Mouse (Mus musculus) frontal cortex, postnatal 25 days (tissue): ENCODE measurements around the gene Gm29609.

Experiments used
- DNase-seq, 2 experiments: peaks; one replicate each; pipeline ENCODE4 v3.0.0; 2022; ENCODE audit warnings: low spot score in 2 of 2

Gm29609 gene

DNA sequence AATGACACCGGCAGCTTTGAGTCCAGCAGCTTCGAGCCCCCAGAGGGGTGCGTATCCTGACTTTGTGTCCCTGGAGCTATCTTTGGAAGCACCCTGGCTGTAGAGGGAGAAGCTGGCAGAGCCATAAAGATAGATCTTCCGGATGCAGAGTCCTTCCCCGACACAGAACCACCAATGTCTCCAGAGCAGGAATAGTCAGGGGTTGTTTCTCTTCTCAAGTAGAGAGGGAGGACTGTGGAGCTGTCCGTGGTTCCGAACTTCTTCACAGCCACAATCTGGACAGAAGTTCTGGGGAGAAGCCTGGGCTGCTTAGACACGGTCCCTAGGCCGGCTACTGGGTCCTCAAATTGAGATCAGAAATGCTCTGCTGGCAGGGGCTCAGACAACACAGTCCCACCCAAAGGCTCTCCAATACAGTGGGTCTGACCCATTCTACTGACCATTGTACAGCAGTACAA is 40.7 kb downstream of the Gm29609 start:
- DNase-seq, result no peak

DNA sequence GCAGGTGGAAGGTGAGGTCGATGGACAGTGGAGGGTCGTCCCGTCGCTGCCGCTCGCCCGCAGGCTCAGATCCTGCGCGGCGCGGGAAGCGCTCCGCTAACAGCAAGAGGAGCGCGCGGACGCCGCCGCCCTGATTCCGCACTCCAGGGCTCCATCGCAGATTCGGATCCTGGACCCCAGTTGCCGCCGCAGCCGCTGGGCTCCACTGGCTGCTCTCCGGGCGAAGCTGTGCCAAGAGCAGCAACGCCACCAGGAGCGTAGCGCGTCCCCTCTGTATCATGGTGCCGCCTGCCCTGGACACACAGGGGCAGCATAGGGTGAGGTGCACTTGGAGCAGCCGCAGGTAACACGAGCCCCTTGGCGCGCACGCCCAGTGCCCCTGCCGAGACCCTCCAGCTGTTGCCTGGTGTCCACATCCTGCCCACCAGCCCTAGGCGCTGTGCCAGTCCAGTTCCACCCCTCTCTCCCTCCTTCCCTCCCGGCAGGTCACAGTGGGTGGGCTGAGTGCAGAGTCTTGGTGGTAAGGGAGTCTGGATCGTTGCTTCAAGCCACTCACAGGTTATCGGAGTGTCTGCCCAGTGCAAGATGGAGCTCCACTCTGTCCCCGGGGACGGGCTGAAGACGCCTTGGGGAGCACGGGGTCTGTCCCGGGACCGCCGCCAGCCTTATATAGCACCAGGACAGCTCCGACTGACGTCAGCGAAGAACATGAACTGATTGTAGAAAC is 41.3 kb downstream of the Gm29609 start, which contains the start of gene Ucn:
Gene Ucn, minus strand, starts transcription at position 589 of the 727 bp plus-strand sequence.
- DNase-seq, result no peak

DNA sequence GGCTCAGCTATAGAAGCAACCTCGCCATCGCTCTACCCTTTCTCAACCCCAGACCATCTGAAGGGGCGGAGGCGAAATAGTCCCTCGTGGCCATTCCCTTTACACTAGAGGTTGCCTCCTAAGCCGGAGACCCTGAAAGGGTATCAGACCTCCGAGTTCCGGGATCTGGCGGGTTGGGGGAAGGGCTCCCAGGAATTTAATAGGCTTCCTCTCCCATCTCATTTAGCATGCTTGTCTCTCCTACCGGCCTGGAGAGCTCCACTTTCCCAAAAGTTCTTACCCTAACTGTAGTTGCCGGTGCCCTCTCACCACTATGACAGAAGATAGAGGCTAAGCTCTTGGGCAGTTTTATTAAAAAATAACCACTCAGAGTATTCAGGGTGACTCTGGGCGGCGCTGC is 42.1 kb downstream of the Gm29609 start:
- no peak for DNase-seq

DNA sequence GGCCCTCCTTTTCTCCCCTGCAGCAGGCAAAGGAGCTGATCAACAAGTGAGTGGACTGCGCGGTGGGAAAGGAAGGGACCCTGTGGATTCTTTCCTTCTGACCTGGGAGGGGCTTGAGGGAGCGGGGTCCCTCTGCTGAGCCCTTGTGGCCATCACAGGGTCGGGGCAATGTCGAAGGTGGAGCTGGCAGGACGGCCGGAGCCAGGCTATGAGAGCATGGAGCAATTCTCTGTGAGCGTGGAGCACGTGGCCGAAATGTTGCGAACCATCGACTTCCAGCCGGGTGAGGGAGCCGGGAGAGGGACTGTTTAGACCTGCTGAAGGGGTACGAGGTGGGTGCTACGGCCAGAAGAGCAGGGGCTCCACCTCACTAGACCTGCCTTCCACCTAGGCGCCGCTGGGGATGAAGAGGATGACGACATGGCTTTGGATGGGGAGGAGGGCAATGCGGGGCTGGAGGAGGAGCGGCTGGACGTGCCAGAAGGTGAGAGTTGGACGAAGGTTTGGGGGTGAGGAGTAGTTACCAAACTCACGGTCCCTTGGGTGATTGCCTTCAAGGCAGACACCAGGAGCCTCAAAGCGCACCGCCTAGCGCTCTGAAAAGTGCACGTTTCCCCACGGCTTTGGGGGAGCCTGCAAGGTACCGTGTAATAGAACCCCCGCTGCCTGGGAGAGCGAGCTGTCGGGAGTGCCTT is 42.8 kb downstream of the Gm29609 start:
- no peak for DNase-seq

DNA sequence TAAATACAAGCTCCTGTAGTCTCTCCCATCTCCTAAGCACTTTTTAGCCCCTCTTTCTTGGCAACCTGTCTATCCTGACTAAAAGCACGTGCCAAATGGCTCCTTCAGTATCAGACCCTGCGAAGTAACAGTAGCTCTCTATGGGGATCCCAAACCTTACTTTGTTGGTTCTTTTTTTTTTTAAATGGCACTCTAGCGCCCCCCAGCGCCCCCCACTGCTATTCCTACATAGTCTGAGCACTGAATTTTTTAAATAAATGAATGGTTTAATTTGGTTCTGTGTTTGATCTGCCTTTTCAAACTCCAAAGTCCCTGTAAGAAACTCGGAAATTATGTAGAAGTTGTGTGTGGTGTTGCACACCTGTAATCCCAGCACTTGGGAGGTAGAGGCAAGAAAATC is 53.7 kb downstream of the Gm29609 start:
- DNase-seq, result no peak

DNA sequence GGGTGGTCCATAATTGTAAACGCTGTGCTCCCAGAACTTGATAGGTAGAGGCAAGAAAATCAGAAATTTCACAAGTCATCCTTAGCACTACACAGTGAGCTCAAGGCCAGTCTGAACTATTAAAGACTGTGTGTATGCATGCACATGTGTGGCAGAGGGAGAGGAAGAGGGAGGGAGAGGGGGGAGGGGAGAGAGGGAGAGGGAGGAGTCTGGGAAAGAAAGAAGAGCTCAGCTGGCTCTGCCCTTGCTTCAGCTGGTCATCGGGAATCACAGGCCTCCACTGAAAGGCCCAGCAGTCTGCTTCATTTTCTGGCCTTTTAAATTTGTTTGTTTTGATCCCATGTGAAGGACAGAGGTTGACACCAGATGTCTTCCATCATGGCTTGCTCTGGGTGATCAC is 56.2 kb downstream of the Gm29609 start:
- no peak for DNase-seq

DNA sequence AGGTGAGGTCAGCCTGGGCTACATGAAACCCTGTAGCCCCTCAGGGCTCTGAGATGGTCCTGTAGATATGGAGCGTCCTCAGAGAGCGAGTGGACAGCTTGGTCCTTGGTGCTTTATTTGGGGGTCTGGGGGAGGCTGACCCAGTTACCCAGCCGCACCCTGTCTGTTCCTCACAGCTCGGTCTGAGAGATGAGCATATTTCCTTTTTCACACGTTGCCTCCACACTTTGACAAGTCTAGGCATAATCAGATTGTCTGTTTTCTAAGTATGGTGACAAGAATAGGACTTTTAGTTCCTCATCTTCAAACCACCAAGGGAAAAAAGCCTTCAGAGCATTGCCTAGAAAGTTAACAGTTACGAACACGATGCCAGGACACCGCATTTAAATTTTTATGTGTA is 58.6 kb downstream of the Gm29609 start:
- no peak for DNase-seq

DNA sequence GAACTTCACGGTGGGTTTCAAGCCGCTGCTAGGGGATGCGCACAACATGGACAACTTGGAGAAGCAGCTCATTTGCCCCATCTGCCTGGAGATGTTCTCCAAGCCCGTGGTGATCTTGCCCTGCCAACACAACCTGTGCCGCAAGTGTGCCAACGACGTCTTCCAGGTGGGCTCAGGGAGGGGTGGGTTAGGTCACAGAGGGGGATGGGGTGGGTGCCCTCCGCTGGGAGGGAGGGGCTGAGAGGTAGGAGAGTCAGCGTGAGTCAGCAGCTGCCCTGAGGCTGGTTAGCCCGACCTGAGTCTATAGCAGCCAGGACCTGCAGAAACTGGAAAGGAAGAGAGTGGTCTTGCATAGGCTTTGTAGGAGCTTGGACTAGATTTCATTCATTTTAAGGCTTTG is 62.8 kb downstream of the Gm29609 start:
- no peak for DNase-seq

DNA sequence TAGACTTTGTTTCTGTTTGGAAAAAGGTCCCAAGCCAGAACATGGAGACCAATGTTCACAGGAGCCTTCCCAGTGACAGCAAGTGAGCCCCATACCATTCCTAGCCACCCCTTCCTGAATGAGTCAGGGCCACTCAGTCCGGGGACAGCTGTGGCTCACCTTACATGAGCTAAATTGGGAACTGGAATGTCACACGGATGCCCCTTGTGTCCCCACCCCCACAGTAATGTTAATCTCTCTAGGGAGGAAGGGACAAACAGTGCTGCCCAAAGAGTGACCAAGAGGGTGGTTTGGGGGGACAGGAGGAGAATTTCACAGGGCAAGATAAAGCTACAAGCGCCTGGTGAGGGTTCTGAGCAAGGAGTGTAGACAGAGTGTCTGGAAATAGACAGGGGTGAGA is 63.4 kb downstream of the Gm29609 start, which contains the start of gene Trim54:
Gene Trim54, plus strand, starts transcription at position 359 of the 400 bp plus-strand sequence.
- no peak for DNase-seq

DNA sequence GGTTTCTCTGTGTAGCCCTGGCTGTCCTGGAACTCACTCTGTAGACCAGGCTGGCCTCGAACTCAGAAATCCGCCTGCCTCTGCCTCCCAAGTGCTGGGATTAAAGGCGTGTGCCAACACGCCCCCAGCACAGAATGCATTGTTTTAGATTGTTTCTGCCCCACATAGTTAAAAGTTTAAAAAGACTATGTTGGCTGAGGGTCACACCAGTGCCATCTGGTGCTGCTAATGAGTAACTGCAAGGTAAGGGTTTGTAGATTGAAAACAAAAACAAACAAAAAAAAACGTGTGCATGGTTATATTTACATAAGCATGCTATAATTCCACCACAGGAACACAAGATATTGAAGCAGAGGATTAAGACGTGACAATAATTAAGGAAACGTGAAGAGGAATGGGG is 68.9 kb downstream of the Gm29609 start:
- no peak for DNase-seq

DNA sequence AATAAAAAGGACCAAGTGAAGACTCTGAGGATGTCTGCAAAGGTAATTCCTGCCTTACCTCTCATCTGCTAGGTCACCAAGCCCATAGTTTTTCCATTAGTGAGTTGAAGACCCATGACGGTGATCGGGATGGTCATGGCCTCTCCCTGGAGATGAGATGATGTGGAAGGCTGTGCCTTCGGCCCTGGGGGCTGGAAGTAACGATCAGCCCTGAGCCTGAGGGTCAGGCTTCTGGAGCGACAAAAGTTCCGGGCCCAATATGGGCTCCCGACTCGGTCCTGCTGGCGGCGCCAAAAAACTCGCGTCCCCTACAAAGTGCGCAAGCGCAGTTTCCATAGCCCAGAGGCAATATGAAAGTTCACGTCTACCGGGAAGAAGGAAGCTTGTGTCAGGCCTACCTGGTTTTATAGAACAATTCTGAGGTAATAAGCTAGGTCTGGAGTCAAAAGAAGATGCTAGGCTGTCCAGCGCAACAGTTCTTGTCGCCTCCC is 71.7 kb downstream of the Gm29609 start, which contains the start of gene Slc30a3:
Gene Slc30a3, minus strand, starts transcription at position 238 of the 491 bp plus-strand sequence.
- DNase-seq, result no peak

DNA sequence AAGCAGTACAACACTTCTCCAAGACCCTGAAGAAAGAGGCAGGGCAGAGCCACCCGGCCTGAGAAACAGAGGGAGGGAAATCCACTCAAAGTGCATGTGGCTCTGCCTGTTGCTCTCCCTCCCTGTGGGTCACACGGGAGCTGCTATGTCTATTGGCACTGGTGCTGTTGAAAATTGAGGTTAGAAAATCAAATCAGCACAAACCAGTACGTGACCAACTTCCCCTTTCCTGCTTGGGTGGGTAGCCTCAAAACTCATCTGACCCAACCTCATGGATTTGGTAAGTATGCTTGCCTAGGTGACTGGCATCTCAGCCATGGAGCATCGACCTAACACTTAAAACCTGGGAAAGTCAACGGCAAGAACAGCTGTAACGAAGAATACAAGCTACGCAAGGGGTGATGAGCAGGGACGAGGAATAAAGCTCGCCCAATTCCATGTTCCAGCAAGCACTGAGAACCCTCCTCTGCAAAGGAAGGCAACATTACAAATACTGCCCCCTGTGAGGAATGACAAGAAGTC is 73.8 kb downstream of the Gm29609 start, which contains the start of gene Dnajc5g:
Gene Dnajc5g, plus strand, starts transcription at position 472 of the 522 bp plus-strand sequence.
- no peak for DNase-seq

DNA sequence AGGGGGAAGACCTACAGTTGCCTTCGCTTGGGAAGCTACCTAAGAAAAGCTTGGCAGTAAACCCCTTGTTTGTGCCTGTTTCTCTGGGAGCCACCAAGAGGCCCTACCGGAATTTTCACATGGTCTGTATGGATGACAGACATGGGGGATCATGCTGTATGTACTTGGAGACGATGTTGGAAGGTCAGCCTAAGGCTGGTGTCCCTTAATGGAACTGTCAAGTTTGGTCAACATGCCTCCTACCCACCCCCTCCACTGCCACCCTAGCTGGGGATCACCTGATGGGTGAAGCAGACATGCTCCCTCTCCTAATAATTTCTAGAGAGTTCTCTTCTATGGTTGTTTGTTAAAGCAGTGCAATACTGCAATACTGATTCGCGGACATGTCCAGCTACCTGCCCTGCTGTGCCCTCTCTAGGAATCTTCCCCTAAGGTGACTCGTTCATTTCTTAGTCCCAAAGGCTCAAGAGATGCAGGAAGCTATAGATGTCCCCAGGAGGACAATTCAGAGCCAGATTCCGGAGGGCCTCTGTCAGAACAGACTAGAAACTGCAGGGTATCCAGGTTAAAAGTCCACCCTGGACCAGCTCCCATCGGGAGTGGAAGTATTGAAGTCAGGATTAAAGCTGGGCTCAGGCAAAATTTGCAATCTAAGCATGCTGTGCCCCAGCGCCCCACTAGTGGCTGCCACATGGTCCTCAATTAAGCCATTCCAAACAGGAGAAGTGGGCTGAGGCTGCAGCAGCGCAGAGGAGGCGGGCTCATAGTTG is 83.8 kb downstream of the Gm29609 start:
- DNase-seq, result no peak

DNA sequence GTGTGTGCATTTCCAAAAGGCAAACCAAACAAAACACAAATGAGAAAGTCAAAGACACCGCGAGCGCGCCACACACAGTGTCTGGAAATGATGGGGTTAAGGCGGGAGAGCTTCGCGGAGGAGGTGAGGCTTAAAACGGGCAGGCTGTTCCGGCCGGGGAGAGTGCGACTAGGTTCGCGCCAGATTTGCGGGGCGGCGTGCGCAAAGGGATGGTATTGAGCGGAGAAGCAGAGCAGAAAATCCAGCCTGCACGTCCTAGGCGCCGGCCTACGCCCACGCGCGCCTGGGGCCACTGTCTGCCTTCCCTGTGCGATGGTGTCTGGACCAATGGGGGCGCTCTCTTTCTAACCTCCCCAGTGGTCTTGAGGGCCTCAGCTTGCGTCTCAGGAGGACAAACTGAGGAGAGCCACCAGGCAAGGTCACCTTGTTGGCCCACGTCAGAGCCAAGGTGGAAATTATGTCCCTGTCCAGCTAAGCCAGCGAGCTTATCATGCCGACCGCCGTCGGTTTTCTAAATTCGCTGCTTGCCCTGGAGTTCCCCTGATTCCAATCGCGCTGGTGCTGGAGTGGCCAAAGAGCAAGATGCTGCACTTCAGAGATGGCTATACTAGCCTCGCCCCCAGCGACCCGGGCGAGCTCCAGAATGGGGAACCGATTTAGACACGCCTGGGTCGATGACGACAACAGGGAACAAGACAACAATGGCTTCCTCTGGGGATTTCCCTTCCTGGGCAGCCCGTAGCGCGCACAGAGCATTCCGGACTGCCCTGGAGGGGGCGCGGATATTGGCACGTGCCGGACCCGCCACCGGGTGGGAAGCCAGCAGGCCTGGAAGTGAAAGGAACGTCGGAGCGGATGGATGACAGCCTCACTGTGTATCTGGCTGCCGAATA is 84.7 kb downstream of the Gm29609 start:
- DNase-seq, result no peak
